Mouse (Mus musculus): ENCODE results near the gene Usp10.

The Usp10 gene

DNA sequence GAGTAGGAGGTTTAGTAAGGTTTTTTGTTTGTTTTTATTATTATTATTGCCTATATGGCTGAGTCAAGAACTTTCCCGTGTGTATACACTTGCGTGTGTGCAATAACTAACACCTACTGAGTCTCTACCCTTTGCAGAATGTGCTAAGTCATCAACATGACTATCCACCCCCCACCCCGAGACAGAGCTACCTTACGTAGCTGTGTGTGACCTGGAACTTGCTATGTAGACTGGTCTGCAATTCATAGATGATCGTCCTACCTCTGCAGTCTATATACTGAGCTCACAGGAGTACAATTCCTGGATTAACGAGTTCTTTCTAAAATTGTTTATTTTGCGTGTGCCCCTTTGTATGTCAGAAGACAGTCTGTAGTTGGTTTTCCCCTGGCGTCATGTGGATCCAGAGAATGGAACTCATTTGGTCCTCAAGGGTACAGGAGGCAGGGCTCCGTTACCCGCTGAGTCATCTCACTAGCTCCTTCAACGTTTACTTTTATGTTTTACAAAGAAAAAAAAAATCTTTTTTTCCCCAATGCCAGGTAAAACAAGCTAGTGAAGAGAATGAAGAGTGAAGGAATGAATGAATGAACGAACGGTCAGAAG lies at the start of gene Usp10:
Gene Usp10 (plus strand): TSS at position 417 of the 603 bp plus-strand sequence.
- DNase-seq, result no peak

- DNase-seq, result peak; percentile 98 to 99
Observed at GRCm38 (mm10) chr8:119861706-119862389, 48.3 kb upstream of the Usp10 start, which contains the start of gene Klhl36. TSS of gene Klhl36 (plus strand) at chr8:119862266.

GRCm38 (mm10) chr8:119862390-119862734 lies 47.8 kb upstream of the Usp10 start:
- DNase-seq, result no peak

- no peak for DNase-seq
Observed at GRCm38 (mm10) chr8:119862749-119863148, 47.4 kb upstream of the Usp10 start.

- no peak for DNase-seq
Observed at GRCm38 (mm10) chr8:119869616-119870015, 40.5 kb upstream of the Usp10 start.

- DNase-seq, result no peak
Observed at GRCm38 (mm10) chr8:119873181-119873580, 37.0 kb upstream of the Usp10 start.

- DNase-seq, result no peak
Observed at GRCm38 (mm10) chr8:119881301-119881700, 28.9 kb upstream of the Usp10 start.

DNA sequence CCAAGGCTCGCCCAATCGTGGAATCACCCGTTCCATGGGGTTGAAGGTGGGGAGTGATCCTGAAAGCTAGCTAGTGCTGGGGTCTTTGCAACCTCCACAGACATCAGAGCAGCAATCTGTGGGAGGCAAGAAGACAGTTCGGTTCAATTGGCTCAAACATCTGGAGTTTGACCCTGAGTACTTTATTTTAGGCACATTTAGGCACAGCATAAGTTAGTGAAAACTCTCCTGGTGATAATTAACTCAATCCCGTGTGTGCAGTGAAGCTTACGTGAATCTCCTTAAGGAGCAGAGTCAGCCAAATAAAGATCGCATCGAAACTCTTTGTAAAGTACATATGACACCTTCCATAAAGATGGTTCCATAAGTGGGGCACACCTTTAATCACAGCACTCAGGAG lies 28.2 kb upstream of the Usp10 start:
- peak; percentile 37 to 69 for DNase-seq

GRCm38 (mm10) chr8:119883281-119883680 lies 26.9 kb upstream of the Usp10 start:
- DNase-seq, result peak; percentile 54 to 59

DNA sequence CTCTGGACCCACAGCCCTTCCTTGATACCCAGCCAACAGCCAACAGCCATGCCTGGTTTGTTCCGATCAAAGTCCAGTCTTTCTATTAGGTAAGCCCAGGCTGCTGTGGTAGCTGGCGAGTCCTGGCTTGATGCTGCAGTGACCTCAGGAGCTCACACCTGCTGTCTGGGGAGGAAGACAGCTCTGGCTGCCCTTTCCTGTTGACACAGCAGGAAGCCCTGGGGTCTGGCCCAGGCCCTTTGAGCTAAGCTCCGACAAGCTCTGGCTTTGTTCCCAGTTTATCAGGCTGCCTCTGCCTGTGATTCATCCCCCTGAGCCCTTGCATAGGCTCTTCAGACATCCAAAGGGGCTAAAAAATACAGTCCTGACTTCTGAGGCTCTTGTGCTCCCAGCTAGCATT lies 24.5 kb upstream of the Usp10 start:
- DNase-seq, result peak; percentile 87 to 94

DNA sequence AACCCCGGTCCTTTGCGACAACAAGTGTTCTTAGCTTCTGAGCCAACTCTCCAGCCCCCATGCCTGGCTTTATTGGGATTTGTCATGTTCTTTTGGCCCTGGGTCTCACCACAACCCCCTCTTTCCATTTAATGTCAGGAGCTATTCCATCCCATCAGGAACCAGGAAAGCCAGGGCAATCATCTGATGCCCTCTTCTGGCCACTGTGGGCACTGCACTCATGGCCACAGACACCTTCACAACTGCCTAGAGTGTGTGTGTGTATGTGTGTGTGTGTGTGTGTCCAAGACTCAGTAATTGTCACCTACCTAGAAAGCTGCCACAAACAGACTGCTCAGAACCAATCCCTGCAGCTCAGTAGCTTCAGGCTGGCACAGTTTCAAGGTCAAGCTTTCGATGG lies 23.0 kb upstream of the Usp10 start:
- DNase-seq, result peak in 1 of 2 experiments; percentile 78

DNA sequence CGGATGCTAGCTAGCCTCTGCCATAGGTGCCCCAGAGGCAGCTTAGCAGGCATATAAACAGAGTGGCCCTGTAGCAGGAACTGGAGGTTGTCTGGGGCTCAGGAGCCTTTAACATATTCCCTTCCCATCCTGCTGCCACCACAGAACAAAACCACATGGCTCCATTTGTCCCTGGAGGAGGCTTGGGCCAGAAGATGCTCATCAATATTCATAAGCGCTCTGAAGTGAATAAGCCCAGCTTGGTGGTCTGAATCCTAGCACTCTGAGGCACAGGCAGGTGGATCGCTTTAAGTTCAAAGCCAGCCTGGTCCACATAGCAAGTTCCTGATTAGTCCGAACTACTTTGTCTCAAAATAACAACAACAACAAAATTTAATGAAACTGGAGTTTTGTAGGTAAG lies 22.1 kb upstream of the Usp10 start:
- no peak for DNase-seq

DNA sequence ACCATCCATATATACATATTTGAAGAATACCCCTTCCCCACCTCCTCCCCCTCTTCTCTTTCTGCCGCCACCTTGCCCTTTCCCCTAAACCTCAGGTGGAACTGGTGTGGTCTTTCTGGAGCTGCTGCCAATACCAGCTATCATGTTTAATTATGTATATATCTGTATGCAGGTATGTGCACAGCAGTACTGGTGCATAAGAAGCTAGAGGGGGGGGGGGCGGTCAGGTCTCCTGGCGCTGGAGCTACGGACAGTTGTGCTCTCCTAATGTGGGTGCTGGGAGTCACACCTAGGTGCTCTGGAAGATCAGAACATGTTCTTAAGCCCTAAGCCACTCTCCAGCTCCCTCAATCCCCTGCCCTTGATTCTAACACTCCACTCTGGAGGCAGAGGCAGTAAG lies 13.1 kb upstream of the Usp10 start:
- DNase-seq, result no peak

- no peak for DNase-seq
Observed at GRCm38 (mm10) chr8:119897933-119898332, 12.2 kb upstream of the Usp10 start.

GRCm38 (mm10) chr8:119901349-119901748 lies 8.8 kb upstream of the Usp10 start:
- DNase-seq, result peak; percentile 77 to 83

DNA sequence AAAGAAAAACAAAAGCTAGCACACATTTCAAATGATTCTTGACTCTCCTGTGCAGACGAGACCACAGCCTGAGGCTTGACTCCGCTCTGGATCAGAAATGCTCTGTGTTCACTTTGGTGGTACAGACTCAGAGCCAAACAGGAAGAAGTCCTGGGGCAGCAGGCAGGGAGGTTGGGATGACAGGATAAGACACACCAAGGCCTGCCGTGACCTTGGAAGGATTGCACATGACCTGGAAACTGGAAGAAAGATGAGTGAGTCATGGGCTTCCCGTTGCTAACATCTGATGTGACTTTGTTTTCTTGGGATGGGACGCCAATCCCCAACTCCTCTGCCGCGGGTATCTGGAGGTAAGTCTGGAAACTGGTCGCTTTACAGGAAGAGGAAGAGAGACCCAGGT lies 8.2 kb upstream of the Usp10 start:
- DNase-seq, result no peak

DNA sequence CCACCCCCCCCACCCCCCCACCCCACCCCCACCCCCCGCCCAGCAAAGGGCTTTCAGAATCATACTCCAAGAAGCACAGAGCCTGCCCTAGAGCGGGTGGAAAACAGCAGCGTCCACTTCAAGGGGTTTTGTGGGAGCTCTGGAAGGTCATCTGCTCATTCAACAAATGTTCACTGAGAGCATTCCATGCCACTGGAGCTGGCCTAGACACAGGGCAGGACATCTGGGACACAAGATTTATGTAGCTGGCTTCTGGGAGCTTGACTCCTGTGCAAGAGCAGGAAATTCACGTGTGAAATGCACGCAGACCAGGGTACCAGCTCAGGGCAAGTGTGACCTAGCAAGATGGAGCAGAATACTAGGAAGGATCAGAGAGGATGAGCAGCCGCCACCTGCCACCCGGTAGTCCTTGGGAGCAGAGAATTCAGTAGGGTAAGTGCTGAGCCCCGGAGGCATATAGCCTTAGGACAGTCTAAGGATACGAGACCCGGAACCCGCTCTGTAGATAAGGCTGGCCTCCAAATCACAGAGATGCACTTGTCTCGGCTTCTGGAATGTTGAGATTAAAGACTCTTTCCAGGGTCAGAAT lies 5.7 kb upstream of the Usp10 start:
- no peak for DNase-seq

DNA sequence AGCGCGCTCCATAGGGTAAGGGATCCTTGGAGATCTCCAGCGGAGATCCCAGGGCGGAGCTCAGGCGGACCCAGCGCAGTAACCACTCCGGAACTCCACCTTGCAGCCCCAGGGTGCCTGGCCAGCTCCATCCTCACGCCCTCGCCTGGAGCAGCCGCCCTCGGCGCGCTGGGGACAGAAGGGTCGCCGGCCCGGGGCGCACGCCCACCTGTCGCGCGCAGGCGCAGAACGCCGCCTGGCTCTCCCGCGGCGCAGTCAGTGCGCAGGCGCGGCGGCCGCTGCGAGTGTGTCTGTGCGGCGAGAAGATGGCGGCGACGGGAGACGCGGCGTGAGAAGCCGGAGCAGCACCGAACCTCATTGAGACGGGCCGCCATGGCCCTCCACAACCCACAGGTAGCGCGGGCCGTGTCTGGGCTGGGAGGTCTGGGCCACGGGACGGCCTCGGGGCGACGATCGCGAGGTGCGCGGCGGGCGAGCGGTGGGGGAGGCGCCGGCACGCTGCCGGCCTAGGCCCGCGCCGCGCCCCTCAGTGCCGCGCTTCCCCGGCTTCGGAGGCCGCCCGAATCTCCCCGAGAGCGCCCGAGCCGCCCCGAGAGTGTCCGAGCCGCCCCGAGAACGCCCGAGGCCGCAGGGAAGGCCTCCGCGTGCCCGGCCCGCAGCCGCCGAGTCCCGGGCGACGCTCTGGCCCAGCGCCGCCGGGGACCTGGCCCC lies 542 bp downstream of the Usp10 start, which contains the start of gene Gm20388:
Gene Gm20388 (plus strand): TSS at position 295 of the 711 bp plus-strand sequence.
- peak; percentile 88 to 92 for DNase-seq

GRCm38 (mm10) chr8:119911258-119911962 lies 1.2 kb downstream of the Usp10 start:
- DNase-seq, result no peak

DNA sequence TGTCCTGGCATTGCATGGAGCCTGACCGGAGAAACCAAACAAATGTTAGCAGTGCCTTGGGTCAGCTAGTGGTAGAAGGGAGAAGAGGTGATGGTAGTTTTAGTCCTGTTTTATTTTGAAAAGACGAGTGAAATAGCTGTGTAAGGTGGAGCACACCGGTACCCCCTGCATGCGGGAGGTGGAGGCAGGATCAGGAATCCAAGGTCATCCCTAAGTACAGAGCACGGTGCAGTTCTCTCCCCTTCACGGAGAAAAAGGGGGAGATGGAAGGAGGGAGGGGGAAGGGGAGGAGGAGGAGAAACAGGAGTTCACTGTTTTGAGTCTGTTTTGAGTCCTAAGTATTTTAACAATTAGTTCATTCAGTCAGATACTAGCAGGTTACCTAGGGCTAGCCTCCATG lies 2.5 kb downstream of the Usp10 start:
- no peak for DNase-seq

- DNase-seq, result no peak
Observed at GRCm38 (mm10) chr8:119913181-119913580, 3.0 kb downstream of the Usp10 start.

DNA sequence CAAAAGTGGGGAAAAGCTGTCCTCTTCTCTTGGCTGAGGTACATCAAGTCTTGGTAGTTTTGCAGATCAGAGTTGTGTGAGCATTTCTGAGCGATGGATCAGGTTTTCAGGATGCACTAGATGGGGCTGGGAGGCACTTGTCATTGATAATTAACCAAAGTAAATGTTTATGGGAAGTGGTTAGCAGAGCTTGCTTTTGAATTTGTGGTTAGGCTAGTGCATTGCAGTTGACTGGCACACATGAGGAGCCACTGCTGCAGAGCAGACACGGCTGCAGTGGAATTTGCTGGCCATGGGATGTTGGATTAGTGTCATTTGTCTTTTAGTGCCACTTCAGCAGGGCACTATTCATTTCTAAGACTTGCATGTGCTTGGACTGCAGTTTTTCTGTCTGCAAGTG lies 4.0 kb downstream of the Usp10 start:
- peak; percentile 43 to 65 for DNase-seq

DNA sequence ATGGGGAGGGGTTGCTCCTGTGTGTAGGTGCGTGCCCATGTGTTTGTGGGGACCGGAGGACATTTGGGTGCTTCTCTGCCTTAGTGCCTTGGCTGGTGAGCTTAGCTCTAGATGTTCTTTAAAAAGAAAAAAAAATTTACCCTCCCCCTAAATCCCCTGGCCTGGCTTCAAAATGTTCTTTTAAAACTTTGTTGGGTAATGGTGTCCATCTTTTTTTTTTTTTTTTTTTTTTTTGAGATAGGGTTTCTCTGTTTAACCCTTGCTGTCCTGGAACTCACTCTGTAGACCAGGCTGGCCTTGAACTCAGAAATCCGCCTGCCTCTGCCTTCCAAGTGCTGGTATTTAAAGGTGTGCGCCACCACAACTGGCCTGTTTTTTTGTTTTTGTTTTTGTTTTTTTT lies 5.1 kb downstream of the Usp10 start:
- DNase-seq, result no peak
